Mouse (Mus musculus) 416B (cell line): ENCODE measurements around the gene Prickle3.
A peak's percentile ranks its signal among the peaks of the same experiment; 100 is the strongest.

Experiments
- DNase-seq: peaks from one replicate; pipeline ENCODE4 v3.0.0; 2011; ENCODE audit warnings: low read depth

Prickle3 gene

DNA sequence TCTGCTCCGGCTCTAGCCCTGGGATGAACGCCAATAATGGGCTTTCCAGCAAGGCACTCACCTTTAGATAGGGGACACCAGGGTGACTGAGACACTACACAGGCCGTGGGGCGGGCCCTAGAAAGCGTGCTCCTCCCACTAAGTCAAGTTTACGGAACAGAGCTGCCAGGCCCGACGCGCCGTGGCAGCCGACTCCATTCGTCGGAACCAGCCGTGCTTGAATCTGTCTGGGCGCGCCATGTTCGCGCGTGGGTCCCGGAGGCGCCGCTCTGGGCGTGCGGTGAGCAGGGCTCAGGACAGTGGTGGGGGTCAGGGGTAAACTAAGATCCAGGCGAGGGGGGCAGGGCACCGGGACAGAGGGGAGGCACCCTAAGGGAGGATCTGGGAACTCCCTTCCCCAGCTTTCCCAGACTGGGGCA, at the start of gene Prickle3:
TSS of gene Prickle3 (plus strand) at position 40 of the 419 bp plus-strand sequence.
- no peak for DNase-seq

DNA sequence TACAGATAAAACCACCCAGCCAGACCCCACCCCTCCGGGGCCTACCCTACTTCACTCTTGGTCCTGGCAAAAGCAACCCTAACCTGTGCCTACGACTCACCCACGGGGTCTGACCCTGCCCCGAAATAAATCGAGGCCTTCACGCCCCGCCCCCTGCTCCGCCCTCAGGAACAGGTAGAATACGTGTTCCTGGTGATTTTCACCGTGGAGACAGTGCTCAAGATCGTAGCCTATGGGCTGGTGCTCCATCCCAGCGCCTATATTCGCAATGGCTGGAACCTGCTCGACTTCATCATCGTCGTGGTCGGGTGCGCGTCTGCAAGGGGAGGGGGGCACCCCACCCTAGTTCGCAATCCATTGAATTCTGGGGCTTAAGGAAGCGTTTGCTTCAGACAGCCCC, 47.0 kb upstream of the Prickle3 start:
- no peak for DNase-seq

DNA sequence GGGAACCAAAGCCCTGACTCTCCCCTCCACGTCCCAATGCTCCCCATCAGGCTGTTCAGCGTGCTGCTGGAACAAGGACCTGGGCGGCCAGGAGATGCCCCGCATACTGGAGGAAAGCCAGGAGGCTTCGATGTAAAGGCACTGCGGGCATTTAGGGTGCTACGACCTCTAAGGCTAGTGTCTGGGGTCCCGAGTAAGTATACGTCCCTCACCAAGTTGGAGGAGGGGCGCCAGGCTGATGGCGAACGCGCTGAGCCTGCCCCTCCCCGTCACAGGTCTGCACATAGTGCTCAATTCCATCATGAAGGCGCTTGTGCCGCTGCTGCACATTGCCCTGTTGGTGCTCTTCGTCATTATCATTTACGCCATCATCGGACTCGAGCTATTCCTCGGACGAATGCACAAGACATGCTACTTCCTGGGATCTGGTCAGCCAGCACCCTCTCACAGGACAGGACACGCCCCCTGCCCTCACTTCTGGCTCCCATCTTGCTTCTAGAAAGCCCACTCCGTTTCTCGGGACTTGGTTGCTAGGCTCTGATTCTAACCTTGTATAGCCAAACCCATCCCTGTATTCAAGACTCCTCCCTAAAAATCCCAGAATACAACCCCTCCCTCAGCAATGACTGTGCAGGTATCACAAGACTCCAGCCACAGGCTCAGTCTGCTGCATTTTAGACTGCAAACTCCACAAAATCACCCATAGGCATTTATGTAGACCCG, 46.4 kb upstream of the Prickle3 start:
- no peak for DNase-seq

DNA sequence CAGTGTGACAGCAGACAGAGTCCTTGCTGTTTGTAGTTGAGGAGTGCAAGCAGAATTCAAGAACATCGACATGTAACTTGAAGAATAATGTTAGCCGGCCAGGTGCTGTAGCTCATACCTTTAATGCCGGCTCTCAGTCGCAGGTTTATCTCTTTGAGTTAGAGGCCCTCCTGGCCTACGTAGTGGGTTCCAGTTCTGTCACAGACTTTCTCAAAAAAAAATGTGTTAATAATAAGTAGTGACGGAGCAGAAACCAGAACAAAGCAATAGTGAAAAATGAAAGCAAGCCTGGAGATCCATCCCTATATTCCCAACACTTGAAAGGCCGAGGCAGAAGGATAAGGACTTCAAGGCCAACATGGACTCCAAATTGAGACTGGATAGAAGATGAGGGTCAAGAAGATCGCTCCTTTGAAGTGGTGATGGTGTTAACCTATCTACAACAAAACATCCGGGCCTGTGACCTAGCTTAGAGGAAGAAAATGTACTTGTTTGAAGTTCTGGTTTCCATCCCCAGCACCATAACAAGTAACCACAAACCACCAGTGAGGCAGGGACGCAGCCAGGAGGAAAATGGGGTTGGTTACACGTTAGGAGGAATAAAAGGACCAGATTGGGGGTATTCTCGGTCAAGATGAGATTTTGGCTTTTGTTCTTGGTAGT, 39.0 kb upstream of the Prickle3 start:
- DNase-seq: peak; percentile 1

DNA sequence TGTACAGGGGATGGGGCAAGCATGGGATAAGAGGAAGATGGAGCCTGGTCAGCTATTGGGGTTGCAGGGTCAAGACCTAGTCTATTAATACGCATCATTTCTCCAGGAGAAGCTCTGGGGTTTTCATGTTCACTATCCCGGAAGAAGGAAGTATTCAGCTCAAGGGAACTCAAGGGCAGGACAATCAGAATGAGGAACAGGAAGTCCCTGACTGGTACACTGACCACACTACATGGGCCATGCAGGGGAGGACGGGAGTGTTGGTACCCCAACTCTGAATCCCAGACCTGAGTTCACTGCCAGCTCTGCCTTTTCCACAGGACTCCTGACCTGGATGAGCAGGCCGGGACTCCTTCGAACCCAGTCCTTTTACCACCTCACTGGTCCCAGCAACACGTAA, 24.5 kb upstream of the Prickle3 start:
- peak; percentile 6 for DNase-seq

DNA sequence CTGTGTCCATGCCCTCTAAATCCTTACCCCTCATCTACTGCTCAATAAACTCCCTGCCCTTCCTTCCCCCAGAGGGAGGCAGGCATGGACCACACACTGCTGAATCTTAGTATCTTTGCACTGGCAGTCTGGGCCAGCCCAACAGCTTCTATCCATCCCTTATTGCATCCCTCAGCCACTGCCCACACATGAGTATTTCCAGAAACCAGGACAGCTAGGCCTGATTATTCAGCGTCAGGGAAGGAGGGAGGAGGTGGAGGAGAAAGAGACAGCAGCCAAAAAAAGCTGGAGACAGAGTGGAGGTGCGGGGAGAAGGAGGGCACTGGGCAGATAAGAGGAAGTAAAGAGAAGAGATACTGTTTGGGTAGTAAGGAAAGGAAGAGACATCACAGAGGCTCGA, 22.0 kb upstream of the Prickle3 start:
- DNase-seq: no peak

DNA sequence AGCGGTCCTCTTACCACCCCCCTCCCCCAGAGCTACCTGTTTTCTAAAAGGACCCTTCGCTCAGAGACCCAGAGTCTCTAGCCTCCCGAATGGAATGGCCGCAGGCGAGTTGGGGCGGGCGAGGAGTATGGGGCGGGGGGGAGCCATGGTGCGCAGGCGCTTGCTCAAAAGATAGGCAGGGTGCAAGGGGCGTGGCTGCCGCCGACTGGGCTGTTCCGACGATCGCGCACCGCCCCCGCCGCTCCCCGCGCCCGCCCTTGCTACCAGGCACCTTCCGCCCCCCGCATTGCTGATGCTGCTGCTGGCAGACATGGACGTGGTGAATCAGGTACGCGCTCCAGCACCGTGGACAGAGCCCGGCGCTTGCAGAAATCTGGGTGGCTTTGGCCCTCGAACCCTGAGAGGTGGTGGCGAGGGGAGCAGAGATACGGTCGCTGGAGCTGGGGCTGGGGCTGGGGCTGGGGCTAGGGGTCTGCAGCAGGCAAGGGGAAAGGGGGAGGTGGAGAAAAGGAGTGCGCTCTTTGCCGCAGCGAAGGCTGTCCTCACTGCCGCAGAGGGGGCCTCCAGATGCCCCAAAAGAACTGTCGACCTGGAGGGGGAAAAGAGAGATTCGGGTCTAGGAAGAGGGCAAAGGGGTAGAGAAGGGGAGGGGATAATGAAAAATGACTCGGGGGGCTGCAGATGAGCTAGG, 18.5 kb upstream of the Prickle3 start, which contains the start of gene Syp:
TSS of gene Syp (plus strand) at position 71 of the 691 bp plus-strand sequence.
- DNase-seq: no peak

DNA sequence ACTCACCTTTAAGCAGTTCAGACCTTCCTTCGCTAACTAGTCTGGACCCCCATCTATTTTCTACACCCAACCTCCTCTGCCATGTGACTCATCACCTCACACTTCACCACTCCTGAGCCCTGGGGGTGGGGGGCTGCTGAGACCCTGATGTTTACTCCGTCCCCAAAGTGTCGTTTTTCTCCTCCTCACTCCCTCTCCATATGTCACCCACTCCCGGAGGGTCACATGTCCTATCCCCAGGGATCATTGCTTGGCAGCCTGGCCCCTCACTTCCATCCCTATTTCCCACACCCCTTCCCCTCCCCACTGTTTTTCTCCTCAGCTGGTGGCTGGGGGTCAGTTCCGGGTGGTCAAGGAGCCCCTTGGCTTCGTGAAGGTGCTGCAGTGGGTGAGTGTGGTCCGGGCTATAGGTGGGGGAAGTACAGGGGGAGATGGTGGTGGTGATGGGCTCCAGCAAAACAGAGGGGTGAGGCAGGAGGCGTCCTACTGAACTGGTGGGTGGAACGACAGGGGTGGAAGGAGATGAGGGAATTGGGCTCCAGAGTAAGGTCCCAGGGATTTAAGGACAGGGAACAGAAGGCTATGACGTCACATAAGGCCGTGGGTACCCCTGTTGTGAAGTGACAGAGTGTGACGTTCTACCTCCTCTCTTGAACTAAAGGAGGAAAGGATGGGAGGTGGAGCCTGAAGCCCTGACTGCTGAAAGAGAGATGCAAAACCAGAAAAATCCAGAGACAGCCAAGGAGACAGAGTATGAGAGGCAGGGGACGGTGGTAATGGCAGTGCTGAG, 17.3 kb upstream of the Prickle3 start:
- no peak for DNase-seq

DNA sequence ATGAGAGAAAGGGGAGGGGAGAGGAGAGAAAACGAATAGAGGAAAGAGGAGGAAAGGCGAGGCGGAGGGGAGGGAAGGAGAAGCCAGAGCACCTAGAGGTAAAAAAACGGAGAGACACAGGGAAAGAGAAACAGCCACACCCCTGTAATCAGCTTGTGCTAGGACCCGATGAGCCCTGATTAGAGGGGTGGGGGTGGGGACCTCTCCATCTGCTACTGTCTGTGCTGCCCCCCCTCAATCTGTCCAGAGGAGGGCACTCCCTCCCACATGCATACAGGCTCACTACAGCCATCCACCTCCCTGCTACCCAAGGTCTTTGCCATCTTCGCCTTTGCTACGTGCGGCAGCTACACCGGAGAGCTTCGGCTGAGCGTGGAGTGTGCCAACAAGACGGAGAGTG, 16.3 kb upstream of the Prickle3 start:
- no peak for DNase-seq

DNA sequence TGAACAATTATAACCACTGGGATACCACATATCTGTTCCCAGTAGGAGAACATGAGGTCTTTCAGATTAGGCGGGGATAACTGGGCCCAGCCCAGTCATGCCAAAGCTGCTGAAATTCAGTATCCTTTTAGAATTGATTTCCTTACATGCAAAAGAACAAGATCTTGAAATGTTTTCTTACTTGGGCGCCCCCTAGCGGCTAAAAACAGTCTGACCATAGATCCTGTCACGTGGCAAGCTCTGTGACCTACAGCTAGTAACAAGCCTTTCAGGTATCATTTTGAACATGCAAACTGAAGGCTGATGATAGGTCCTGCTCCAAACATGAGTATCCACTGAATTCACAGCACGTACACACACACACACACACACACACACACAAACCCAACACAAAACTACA, 11.7 kb upstream of the Prickle3 start:
- peak; percentile 88 for DNase-seq

DNA sequence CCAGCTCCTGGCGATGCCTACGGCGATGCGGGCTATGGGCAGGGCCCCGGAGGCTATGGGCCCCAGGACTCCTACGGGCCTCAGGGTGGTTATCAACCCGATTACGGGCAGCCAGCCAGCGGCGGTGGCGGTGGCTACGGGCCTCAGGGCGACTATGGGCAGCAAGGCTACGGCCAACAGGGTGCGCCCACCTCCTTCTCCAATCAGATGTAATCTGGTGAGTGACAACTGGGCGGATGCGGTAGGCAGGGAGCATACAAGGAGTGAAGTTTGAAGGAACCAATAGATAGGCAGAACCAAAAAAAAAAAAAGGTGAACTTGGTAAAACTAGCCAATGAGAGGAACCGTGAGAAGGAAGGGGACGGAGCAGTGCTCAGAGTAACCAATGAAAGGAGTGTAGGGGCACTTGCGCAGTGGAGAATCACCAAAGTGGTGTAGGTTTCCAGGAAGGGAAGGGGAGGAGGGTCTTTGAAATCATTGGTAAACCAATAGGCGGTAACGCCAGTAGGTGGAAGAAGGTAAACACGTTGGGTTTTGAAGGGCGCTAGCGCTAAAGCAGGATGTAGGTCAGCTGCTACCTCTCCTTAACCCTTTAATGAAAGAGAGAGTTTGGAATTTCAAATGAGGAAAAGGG, 8.3 kb upstream of the Prickle3 start:
- DNase-seq: peak; percentile 98

DNA sequence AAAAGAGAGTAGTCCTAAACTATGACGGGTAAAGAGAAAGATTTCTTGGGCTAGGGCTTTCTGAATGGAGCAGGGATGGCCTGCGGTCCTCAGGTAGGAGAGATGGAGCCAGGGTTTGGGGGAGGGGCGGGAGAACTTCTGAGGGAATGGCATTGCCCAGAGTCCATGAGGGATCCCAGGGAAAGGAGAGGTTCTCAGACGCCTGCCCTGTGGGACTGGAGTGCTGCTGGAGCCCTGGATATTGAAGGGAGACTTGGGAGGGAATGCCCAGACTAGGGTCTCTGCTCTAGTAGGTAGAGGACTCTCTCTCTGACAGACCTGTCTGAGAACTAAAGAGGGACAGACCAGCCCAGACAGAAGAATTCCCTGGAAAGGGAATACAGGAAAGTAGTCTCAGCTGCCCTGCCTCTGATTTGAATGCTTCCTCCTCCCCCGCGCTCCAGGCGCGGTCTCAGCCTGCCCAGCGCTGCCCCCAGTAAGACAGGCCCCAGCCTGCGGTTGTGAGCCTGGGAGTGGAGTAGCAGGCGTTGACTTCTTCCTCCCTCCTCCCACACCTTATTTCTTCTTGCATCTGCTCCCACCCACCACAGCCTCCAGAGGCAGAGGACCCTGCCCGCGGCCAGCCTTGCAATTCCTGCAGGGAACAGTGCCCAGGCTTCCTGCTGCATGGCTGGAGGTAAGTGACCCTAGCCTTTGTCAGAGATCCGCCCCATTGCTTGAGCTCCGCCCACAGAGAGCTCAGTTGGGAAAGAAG, 1.1 kb downstream of the Prickle3 start:
- no peak for DNase-seq

DNA sequence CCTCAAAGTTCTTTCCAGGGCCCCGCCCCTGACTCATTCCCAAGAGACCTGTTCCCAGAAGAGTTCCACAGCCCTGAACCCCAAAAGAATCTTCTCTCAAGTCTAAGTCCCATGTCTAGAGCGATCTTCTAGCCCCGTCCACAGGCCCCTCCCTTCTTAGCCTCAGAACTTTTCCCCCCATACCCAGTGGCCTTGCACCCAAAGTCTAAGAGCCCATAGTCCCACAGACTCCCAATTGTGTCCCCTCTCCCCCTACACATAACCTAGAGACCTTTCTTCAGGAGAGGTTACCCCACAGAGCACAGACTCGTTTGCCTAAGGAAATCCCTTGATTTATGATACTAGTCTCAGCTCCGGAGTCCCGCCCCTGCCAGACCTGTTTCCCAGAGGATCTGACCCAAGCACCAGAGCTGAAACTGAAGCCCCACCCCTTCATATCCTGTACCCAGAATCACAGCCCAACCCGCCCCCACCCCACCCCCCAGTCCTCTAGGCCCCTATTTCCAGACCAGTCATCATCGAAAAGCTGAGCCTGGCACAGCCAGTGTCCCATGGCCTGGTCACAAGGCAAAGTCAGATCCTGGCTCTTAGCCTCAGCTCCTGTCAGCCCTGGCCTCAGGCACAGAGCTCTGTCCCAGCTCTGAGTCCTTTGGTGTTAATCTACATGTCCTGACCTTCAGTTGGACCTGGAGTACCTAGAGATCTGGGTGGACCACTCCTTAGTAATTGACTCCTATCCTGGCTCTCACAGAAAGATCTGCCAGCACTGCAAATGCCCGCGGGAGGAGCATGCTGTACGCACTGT, 1.9 kb downstream of the Prickle3 start:
- no peak for DNase-seq

DNA sequence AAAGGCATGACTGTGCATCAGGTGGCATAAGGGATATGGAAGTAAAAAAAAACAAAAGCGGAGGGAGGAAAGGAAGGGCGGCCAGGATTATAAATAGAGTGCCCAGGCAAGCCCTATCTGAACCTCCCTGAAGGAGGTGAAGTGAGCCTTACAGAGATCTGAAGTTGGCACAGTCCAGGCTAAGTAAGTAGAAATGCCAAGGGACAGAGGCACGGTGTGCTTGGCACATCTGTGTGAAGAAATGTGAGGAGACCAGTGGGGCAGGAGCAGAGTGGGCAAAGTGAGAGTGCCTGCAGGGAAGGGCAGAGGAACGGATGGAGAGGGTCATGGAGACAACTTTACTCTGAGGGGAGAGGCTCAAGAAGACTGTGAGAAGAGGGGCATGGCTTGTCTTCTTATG, 4.0 kb downstream of the Prickle3 start:
- DNase-seq: no peak

DNA sequence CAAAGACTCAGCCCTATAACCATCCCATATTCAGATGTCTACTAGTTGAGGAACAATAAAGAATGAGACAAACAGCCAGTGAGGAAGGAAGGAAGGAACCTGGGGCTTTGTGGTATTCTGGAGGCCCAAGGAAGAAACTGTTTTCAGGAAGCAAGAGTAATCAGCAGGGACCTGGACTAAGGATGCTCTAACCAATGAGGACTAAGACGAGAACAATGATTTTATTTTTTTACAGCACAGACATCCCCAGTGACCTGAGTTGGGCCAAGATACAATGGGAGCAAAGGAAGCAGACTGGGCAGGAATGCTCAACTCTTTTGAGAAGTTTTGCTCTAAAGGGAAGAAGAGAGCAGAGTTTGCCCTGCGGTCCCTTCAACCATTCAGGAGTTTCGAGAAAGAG, 5.9 kb downstream of the Prickle3 start:
- no peak for DNase-seq

DNA sequence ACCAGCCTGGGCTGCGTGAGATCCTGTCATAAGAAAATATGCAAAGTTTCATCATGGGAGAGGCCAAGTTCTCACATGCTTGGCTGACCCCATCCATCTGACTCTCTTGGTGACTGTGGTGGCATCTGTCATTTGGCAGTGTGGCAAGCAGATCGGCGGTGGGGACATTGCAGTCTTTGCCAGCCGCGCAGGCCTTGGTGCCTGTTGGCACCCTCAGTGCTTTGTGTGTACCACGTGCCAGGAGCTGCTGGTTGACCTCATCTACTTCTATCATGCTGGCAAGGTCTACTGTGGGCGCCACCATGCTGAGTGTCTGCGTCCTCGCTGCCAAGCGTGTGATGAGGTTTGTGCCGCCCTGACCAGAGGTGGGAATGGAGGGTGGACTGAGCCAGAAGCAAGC, 7.7 kb downstream of the Prickle3 start:
- DNase-seq: no peak

DNA sequence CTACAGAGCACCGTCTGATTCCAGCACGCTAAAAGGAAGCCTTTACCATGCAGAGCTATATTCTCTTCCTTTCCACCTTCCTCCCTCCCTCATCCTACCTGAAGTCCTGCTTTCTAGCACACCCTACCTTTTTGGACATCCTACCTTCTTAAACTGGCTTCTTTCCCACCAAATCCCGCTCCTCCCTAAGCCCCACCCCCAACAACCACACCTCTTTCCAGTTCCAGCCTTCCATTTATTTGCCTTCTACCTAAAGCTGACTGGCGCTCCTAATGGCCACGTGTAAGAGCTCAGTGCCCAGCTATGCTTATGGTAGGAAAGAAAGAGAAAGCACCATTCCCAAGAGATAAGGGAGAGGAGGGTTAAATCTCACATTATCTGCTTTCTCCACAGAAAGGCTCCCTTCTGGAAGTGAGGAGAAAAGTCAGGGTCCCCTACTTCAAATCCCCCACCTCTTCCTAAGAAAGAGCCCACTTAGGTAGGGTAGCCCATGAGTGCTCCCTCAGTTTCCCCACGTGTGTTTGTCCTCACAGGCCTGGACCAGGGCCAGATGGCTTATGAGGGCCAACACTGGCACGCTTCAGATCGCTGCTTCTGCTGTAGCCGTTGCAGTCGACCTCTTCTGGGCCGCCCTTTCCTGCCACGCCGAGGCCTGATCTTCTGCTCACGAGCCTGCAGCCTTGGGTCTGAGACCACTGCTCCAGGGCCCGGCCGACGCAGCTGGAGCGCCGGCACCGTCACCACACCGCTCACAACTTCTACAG, 8.9 kb downstream of the Prickle3 start:
- DNase-seq: no peak

DNA sequence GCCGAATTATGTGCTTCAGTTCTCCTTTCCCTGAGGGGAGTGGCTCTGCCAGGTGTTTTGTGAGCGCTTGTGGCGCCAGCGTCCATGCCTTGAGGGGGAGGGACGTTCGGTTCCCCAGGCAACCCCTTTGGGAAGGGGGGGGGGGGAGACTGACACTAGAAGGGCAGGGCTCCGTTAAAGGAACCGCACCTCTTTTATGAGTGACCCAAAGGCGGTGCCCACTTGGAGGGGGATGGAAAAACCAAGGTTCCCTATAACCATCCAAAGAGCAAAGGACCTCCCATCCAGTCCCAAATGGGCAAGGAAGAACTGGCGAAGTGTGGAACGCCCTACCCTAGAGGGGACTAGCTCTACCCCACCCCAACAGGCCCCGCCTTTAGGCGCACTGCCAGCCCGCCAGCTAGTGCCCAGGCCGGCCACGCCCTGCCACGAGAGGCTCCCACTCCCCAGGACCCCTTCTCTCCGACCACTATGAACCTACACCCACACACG, 13.4 kb downstream of the Prickle3 start:
- DNase-seq: peak; percentile 82

DNA sequence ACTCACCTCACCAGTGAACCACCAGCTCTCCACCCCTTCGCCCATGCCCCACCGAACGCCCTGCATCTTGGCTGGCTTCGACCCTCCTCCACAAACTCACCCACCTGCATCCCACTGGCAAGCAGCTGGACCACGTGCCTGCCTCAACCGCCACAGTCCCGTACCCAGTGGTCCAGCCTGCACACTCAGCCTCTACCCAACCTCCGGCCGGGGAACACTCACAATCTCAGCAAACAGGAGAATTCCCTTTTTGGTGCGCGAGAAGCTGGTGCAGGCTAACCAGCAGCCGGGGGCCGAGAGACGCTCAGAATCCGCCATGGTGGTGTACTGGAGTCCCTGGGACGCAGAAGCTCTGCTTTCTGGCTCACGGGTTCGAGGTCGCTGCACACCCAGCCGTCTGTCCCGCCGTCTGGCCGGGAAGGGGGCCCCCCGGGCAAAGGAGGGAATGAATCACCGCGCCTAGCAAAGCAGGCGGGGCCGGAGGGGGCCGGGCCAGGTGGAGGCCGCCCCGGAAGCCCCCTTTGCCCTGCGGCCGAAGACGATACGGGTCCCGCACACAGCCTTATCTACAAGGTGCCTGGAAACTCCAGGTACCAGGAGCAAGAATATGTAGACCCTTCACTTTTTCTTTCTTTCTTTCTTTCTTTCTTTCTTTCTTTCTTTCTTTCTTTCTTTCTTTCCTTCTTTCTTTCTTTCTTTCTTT, 14.0 kb downstream of the Prickle3 start, which contains the start of gene Plp2:
TSS of gene Plp2 (minus strand) at position 470 of the 703 bp plus-strand sequence.
- DNase-seq: peak; percentile 68
